Mouse (Mus musculus): ENCODE measurements around the gene Pdf. TPM values are rescaled to one million over a fixed set of nuclear protein-coding genes. Genes with fewer than 3 reads are reported as not detected.

Pdf gene
- 9.6 to 12.3 TPM (median 10.7 TPM) in 4 replicates for total RNA-seq (2023)

GRCm38 (mm10) chr8:107048061-107048941 lies at the start of gene Pdf:
TSS of gene Pdf (minus strand) at chr8:107048614.

GRCm38 (mm10) chr8:107096366-107097036 lies 48.1 kb upstream of the Pdf start, which contains the start of gene Terf2:
TSS of gene Terf2 (minus strand) at chr8:107096547.

GRCm38 (mm10) chr8:107065511-107066496 lies 17.4 kb upstream of the Pdf start, which contains the start of gene Tmed6:
TSS of gene Tmed6 (minus strand) at chr8:107065644.

GRCm38 (mm10) chr8:107056076-107056972 lies 7.9 kb upstream of the Pdf start, which contains the start of the genes Cog8 and Nip7:
TSS of gene Cog8 (minus strand) at chr8:107056689.
TSS of gene Nip7 (plus strand) at chr8:107056877.

GRCm38 (mm10) chr8:107030650-107031576 lies 17.5 kb downstream of the Pdf start, which contains the start of gene Vps4a:
TSS of gene Vps4a (plus strand) at chr8:107031222.

Other genes starting within 250 kb of the Pdf start
- gene Has3, start 178.4 kb downstream of the Pdf start, total RNA-seq (2023): 0.63 to 1.4 TPM (median 0.93 TPM) in 4 replicates
- 41.9 to 46.9 TPM (median 44.7 TPM) in 4 replicates for gene Utp4, start 155.0 kb downstream of the Pdf start, total RNA-seq (2023)
- gene Sntb2, start 112.9 kb downstream of the Pdf start, total RNA-seq (2023): 3.5 to 5.1 TPM (median 4.5 TPM) in 4 replicates
- gene Vps4a, start 17.4 kb downstream of the Pdf start, total RNA-seq (2023): 35.9 to 49.3 TPM (median 42.6 TPM) in 4 replicates
- 37.2 to 48.0 TPM (median 41.8 TPM) in 4 replicates for gene Cog8, start 8.1 kb upstream of the Pdf start, total RNA-seq (2023)
- gene Nip7, start 8.3 kb upstream of the Pdf start, total RNA-seq (2023): 51.0 to 61.0 TPM (median 58.2 TPM) in 4 replicates
- 1.2 to 1.9 TPM (median 1.5 TPM) in 4 replicates for gene Tmed6, start 17.0 kb upstream of the Pdf start, total RNA-seq (2023)
- 51.4 to 67.6 TPM (median 63.5 TPM) in 4 replicates for gene Terf2, start 47.9 kb upstream of the Pdf start, total RNA-seq (2023)
- 27.2 to 32.4 TPM (median 27.6 TPM) in 4 replicates for gene Cyb5b, start 102.0 kb upstream of the Pdf start, total RNA-seq (2023)
- gene Nfat5, start 244.9 kb upstream of the Pdf start, total RNA-seq (2023): 104 to 140 TPM (median 116 TPM) in 4 replicates

All from B cell, adult 62 days (primary cell).